8 mouse cellular contexts compared by ENCODE assay signal in genomic region chr13:112987532-112987943, GRCm38 (mm10). TPM values are rescaled to one million over a fixed set of nuclear protein-coding genes. Genes with fewer than 3 reads are reported as not detected.
DNase-seq lines count a peak whose midpoint lies in the region; ATAC-seq and TF ChIP-seq lines count a peak whose summit lies in the region.

Gene Ccno (plus strand): TSS chr13:112987802.

- ATAC-seq in embryonic facial prominence, embryonic 14.5 days (ENCODE audit: low read depth) = peak; percentile 98
- ATAC-seq in limb, embryonic 12.5 days (ENCODE audit: insufficient number of reproducible peaks, insufficient read depth, low FRiP score, low TSS enrichment, low read depth) = peak; percentile 94
- peak; percentile 95 for ATAC-seq in midbrain, embryonic 15.5 days (replicated peaks)

- peaks cover 71% of the 10 kb centered on the region for H3K27me3 ChIP-seq in embryonic facial prominence, embryonic 14.5 days (replicated peaks; ENCODE audit: control insufficient read depth, insufficient read depth, low read length)
- peaks cover 16% of the 10 kb centered on the region for H3K27me3 ChIP-seq in heart, adult 2 months (ENCODE audit: control insufficient read depth, insufficient read depth, low read length)
- H3K27me3 ChIP-seq in limb, embryonic 12.5 days = peaks cover 76% of the 10 kb centered on the region
- peaks cover 58% of the 10 kb centered on the region for H3K27me3 ChIP-seq in midbrain, embryonic 15.5 days (replicated peaks)
- peaks cover 28% of the 10 kb centered on the region for H3K27me3 ChIP-seq in spleen, adult 2 months (ENCODE audit: control insufficient read depth, insufficient read depth, low read length)

- peak within 1 kb of the TSS; percentile 59 for H3K4me3 ChIP-seq in embryonic facial prominence, embryonic 14.5 days (ENCODE audit: low read depth, low read length)
- peak within 1 kb of the TSS; percentile 50 for H3K4me3 ChIP-seq in heart, adult 2 months
- H3K4me3 ChIP-seq in limb, embryonic 12.5 days (replicated peaks) = peak within 1 kb of the TSS; percentile 56
- H3K4me3 ChIP-seq in midbrain, embryonic 15.5 days = peak within 1 kb of the TSS; percentile 51
- peak within 1 kb of the TSS; percentile 55 for H3K4me3 ChIP-seq in spleen, adult 2 months (ENCODE audit: extremely low read depth, insufficient read depth, insufficient read length)

- WGBS in embryonic facial prominence, embryonic 14.5 days = under 1% methylated on average over 21 of the region's 47 CpGs
- under 1% methylated on average over 47 of the region's 47 CpGs for WGBS in heart, adult 2 months
- under 1% methylated on average over 47 of the region's 47 CpGs for WGBS in limb, embryonic 12.5 days
- under 1% methylated on average over 47 of the region's 47 CpGs for WGBS in midbrain, embryonic 15.5 days
- 1% methylated on average over 46 of the region's 47 CpGs for WGBS in spleen, adult 2 months

- H3K4me1 ChIP-seq in embryonic facial prominence, embryonic 14.5 days (ENCODE audit: control insufficient read depth, insufficient read depth, low read length) = peaks cover 17% of the 10 kb centered on the region
- peaks cover 2% of the 10 kb centered on the region; the same call in 1 of the 2 replicates for H3K4me1 ChIP-seq in heart, adult 2 months (ENCODE audit: control insufficient read depth, insufficient read depth, low read length)
- peaks cover 49% of the 10 kb centered on the region for H3K4me1 ChIP-seq in limb, embryonic 12.5 days (replicated peaks)
- H3K4me1 ChIP-seq in midbrain, embryonic 15.5 days = peaks cover 41% of the 10 kb centered on the region
- peaks cover 15% of the 10 kb centered on the region for H3K4me1 ChIP-seq in spleen, adult 2 months (ENCODE audit: control insufficient read depth, insufficient read depth, insufficient read length)

- H3K79me2 ChIP-seq in heart, adult 2 months (replicated peaks; ENCODE audit: control insufficient read depth, insufficient read depth, low read length) = no peaks in the 10 kb centered on the region

- H3K9me3 ChIP-seq in embryonic facial prominence, embryonic 14.5 days (ENCODE audit: control insufficient read depth, low read length) = no peaks in the 10 kb centered on the region
- H3K9me3 ChIP-seq in limb, embryonic 12.5 days = no peaks in the 10 kb centered on the region
- no peaks in the 10 kb centered on the region for H3K9me3 ChIP-seq in midbrain, embryonic 15.5 days

- peak; percentile 75 for TF ChIP-seq EP300 in heart, adult 2 months (IDR thresholded peaks at IDR 0.05; ENCODE audit: insufficient read depth, low read depth, low read length)

- intact Hi-C loops in heart, adult 2 months (cut with DNase I) = loop anchor here (2.0 to 5.0 kb wide), 2 partner anchors 47 to 60 kb away; partner anchors contain the start of genes Cdc20b, Dhx29 and Mtrex

- H3K36me3 ChIP-seq in embryonic facial prominence, embryonic 14.5 days (ENCODE audit: control insufficient read depth, insufficient read depth, low read length) = no peaks in the 10 kb centered on the region
- H3K36me3 ChIP-seq in heart, adult 2 months (ENCODE audit: control insufficient read depth, insufficient read depth, low read length) = no peaks in the 10 kb centered on the region
- no peaks in the 10 kb centered on the region for H3K36me3 ChIP-seq in limb, embryonic 12.5 days
- H3K36me3 ChIP-seq in midbrain, embryonic 15.5 days (replicated peaks) = no peaks in the 10 kb centered on the region
- no peaks in the 10 kb centered on the region for H3K36me3 ChIP-seq in spleen, adult 2 months (ENCODE audit: control insufficient read depth, insufficient read depth, low read length)

- DNase-seq in 3T3-L1 (ENCODE audit: low read depth, low spot score) = peak; percentile 76
- DNase-seq in adrenal gland, postnatal 4 days (ENCODE audit: low spot score in 2 of 2) = peak; percentile 89
- peak; percentile 98 for DNase-seq in embryonic facial prominence, embryonic 14.5 days (ENCODE audit: low spot score)
- peak; percentile 91 to 95 for DNase-seq in heart, adult 2 months
- peak; percentile 94 to 95 for DNase-seq in kidney, adult 8-10 months
- peak; percentile 71 to 81 for DNase-seq in spleen, adult 2 months (ENCODE audit: low read depth in 1 of 2, low spot score in 2 of 2)

- TF ChIP-seq POLR2A in heart, adult 2 months (IDR thresholded peaks at IDR 0.05; ENCODE audit: insufficient read depth, low read depth, low read length) = peak; percentile 67; the same call in 1 of the 2 replicates
- TF ChIP-seq POLR2A in spleen, adult 2 months (IDR thresholded peaks at IDR 0.05; ENCODE audit: low read depth, low read length) = peak; percentile 43

- H3K4me2 ChIP-seq in embryonic facial prominence, embryonic 14.5 days (ENCODE audit: low read depth, low read length) = peak within 1 kb of the TSS; percentile 100
- peak within 1 kb of the TSS; percentile 95 for H3K4me2 ChIP-seq in limb, embryonic 12.5 days
- H3K4me2 ChIP-seq in midbrain, embryonic 15.5 days = peak within 1 kb of the TSS; percentile 95

- peak within 1 kb of the TSS; percentile 64 for H3K9ac ChIP-seq in embryonic facial prominence, embryonic 14.5 days (ENCODE audit: low read depth, low read length)
- H3K9ac ChIP-seq in heart, adult 2 months (ENCODE audit: low read depth, low read length) = peak within 1 kb of the TSS; percentile 44; the same call in 1 of the 2 replicates
- peak within 1 kb of the TSS; percentile 53 for H3K9ac ChIP-seq in limb, embryonic 12.5 days (replicated peaks)
- H3K9ac ChIP-seq in midbrain, embryonic 15.5 days = peak within 1 kb of the TSS; percentile 48

- H3K27ac ChIP-seq in embryonic facial prominence, embryonic 14.5 days (replicated peaks; ENCODE audit: low read depth, low read length) = no peak within 1 kb of the TSS
- H3K27ac ChIP-seq in heart, adult 2 months = no peak within 1 kb of the TSS
- no peak within 1 kb of the TSS for H3K27ac ChIP-seq in limb, embryonic 12.5 days
- no peak within 1 kb of the TSS for H3K27ac ChIP-seq in midbrain, embryonic 15.5 days
- no peak within 1 kb of the TSS for H3K27ac ChIP-seq in spleen, adult 2 months (ENCODE audit: insufficient read depth, low read length)

- no peak for TF ChIP-seq CTCF in heart, adult 2 months (IDR thresholded peaks at IDR 0.05)
- TF ChIP-seq CTCF in spleen, adult 2 months (IDR thresholded peaks at IDR 0.05; ENCODE audit: extremely low read depth, insufficient read depth, insufficient read length, insufficient replicate concordance) = no peak

RNA-seq across cellular contexts. Expression of gene Ccno, which starts in this region (rescaled TPM):
- under 1 TPM; 0.62 to 0.71 TPM for total RNA-seq in adrenal gland, postnatal 4 days (2021)
- polyA plus RNA-seq in embryonic facial prominence, embryonic 14.5 days (2014; fragmentation: Nextera tagmentation; extraction: Ambion mirVana) = 4.1 and 9.0 TPM in 2 replicates
- total RNA-seq in heart, adult 2 months (2021) = under 1 TPM in 1 of 2 experiments, not detected in 1; 0.47 TPM
- polyA plus RNA-seq in heart, adult 2 months (2012; rRNA removed) = 0.35 and 0.51 TPM in 2 replicates
- polyA plus RNA-seq in limb, embryonic 12.5 days (2016; fragmentation: Nextera tagmentation; extraction: Ambion mirVana) = 0.21 and 0.37 TPM in 2 replicates
- polyA plus RNA-seq in midbrain, embryonic 15.5 days (2015; fragmentation: Nextera tagmentation; extraction: Ambion mirVana) = 1.6 and 2.3 TPM in 2 replicates
- 0.29 and 0.32 TPM in 2 replicates for polyA plus RNA-seq in spleen, adult 2 months (2012; rRNA removed)

Comparison
In these comparisons a context has a peak if more than half of its experiments do, and no peak if none do; other contexts are left out.
1. Peak in DNase-seq in adrenal gland, postnatal 4 days; RNA of the gene not detected or under 1 TPM.
2. Peak in DNase-seq, H3K4me3 ChIP-seq and H3K9ac ChIP-seq in heart, adult 2 months; RNA of the gene not detected or under 1 TPM.
3. Peak in ATAC-seq, H3K4me3 ChIP-seq, H3K9ac ChIP-seq and H3K4me2 ChIP-seq in limb, embryonic 12.5 days; RNA of the gene not detected or under 1 TPM.
4. Peak in DNase-seq and H3K4me3 ChIP-seq in spleen, adult 2 months; RNA of the gene not detected or under 1 TPM.